ENCODE assay signal across 9 mouse cellular contexts in genomic region chr17:43567593-43567991, GRCm38 (mm10). TPM values are rescaled to one million over a fixed set of nuclear protein-coding genes. Genes with fewer than 3 reads are reported as not detected.
DNase-seq lines count a peak whose midpoint lies in the region; ATAC-seq lines count a peak whose summit lies in the region.
"Had no signal": no experiment of that assay in that cellular context is flagged by ENCODE, and none has a peak within 500 bp of the region (broad histone marks: within the 10 kb centered on the region; RNA-seq: fewer than 3 reads in every experiment).

No protein-coding gene starts in this region.

- no peaks in the 10 kb centered on the region for H3K36me3 ChIP-seq in heart, embryonic 15.5 days
- H3K36me3 ChIP-seq in forebrain, embryonic 16.5 days (ENCODE audit: control insufficient read depth, insufficient read depth) = no peaks in the 10 kb centered on the region
- no peaks in the 10 kb centered on the region for H3K36me3 ChIP-seq in liver, embryonic 16.5 days (ENCODE audit: control insufficient read depth, insufficient read depth)

- no peaks in the 10 kb centered on the region for H3K27me3 ChIP-seq in heart, embryonic 15.5 days
- no peaks in the 10 kb centered on the region for H3K27me3 ChIP-seq in forebrain, embryonic 16.5 days (replicated peaks; ENCODE audit: control insufficient read depth, insufficient read depth, low read length)
- H3K27me3 ChIP-seq in liver, embryonic 16.5 days (ENCODE audit: control insufficient read depth, insufficient read depth, low read depth, low read length) = no peaks in the 10 kb centered on the region

- intact Hi-C loops in heart, postnatal 10 days (cut with DNase I) = no loop called here

- DNase-seq in heart, postnatal 10 days = no peak
- DNase-seq in NIH3T3 (ENCODE audit: low read depth) = peak; percentile 49
- DNase-seq in cerebellum, adult 8-10 months = no peak
- DNase-seq in spleen, postnatal 4 days (ENCODE audit: low spot score in 2 of 2) = no peak
- DNase-seq in spleen, postnatal 36 days (ENCODE audit: low spot score in 2 of 2) = no peak

- H3K9ac ChIP-seq in heart, embryonic 15.5 days = peak overlapping the region; percentile 59; the same call in 1 of the 2 replicates
- H3K9ac ChIP-seq in forebrain, embryonic 16.5 days (replicated peaks; ENCODE audit: low read depth, low read length) = peak overlapping the region; percentile 56; the same call in 1 of the 2 replicates
- H3K9ac ChIP-seq in liver, embryonic 16.5 days (ENCODE audit: low read depth, low read length) = no peak overlapping the region

- no peak overlapping the region for H3K27ac ChIP-seq in heart, embryonic 15.5 days
- no peak overlapping the region for H3K27ac ChIP-seq in forebrain, embryonic 16.5 days (ENCODE audit: low read length)
- no peak overlapping the region for H3K27ac ChIP-seq in liver, embryonic 16.5 days (ENCODE audit: low read length)

- 19% methylated on average over 12 of the region's 12 CpGs for WGBS in heart, embryonic 15.5 days
- 4% methylated on average over 12 of the region's 12 CpGs for WGBS in forebrain, embryonic 16.5 days
- 23% methylated on average over 12 of the region's 12 CpGs for WGBS in liver, embryonic 16.5 days (ENCODE audit: insufficient replicate concordance)

- H3K4me1 ChIP-seq in heart, embryonic 15.5 days (replicated peaks) = peaks cover 10% of the 10 kb centered on the region
- peaks cover 10% of the 10 kb centered on the region; the same call in 1 of the 2 replicates for H3K4me1 ChIP-seq in forebrain, embryonic 16.5 days (replicated peaks; ENCODE audit: control insufficient read depth, insufficient read depth, low read length)
- no peaks in the 10 kb centered on the region for H3K4me1 ChIP-seq in liver, embryonic 16.5 days (ENCODE audit: control insufficient read depth, low read depth, low read length)

- H3K4me3 ChIP-seq in heart, embryonic 15.5 days = peak overlapping the region; percentile 58
- H3K4me3 ChIP-seq in forebrain, embryonic 16.5 days (replicated peaks; ENCODE audit: low read length) = peak overlapping the region; percentile 50
- no peak overlapping the region for H3K4me3 ChIP-seq in liver, embryonic 16.5 days (ENCODE audit: low read depth, low read length)

- no peaks in the 10 kb centered on the region for H3K9me3 ChIP-seq in heart, embryonic 15.5 days (replicated peaks)
- H3K9me3 ChIP-seq in forebrain, embryonic 16.5 days (ENCODE audit: control insufficient read depth, low read length) = no peaks in the 10 kb centered on the region
- no peaks in the 10 kb centered on the region for H3K9me3 ChIP-seq in liver, embryonic 16.5 days (replicated peaks; ENCODE audit: control insufficient read depth, low read length)

- peak overlapping the region; percentile 91 for H3K4me2 ChIP-seq in heart, embryonic 15.5 days
- H3K4me2 ChIP-seq in forebrain, embryonic 16.5 days (ENCODE audit: low read length) = peak overlapping the region; percentile 89
- H3K4me2 ChIP-seq in liver, embryonic 16.5 days (ENCODE audit: low read depth, low read length) = peak overlapping the region; percentile 41

- ATAC-seq in heart, embryonic 15.5 days (replicated peaks; ENCODE audit: insufficient number of reproducible peaks, insufficient read depth, low FRiP score, low read depth) = no peak
- peak; percentile 57 for ATAC-seq in forebrain, embryonic 16.5 days
- no peak; the same call in 1 of the 2 replicates for ATAC-seq in liver, embryonic 16.5 days (ENCODE audit: low read depth)

RNA-seq across cellular contexts. Expression of gene Pla2g7, which starts 0.3 kb away (rescaled TPM):
- polyA plus RNA-seq in heart, embryonic 15.5 days (2015; fragmentation: Nextera tagmentation; extraction: Ambion mirVana) = 12.5 and 16.2 TPM in 2 replicates
- 1 to 10 TPM; 2.9 to 9.4 TPM for total RNA-seq in heart, postnatal 10 days (2021)
- 8.9 and 11.6 TPM in 2 replicates for polyA plus RNA-seq in forebrain, embryonic 16.5 days (2015; fragmentation: Nextera tagmentation; extraction: Ambion mirVana)
- polyA plus RNA-seq in liver, embryonic 16.5 days (2015; fragmentation: Nextera tagmentation; extraction: Ambion mirVana) = 33.6 and 35.9 TPM in 2 replicates

RNA-seq across cellular contexts. Expression of gene Ankrd66, which starts 24.2 kb away (rescaled TPM):
- polyA plus RNA-seq in heart, embryonic 15.5 days (2015; fragmentation: Nextera tagmentation; extraction: Ambion mirVana) = not detected in 2 replicates
- not detected for total RNA-seq in heart, postnatal 10 days (2021)
- 0.48 and 0.68 TPM in 2 replicates for polyA plus RNA-seq in forebrain, embryonic 16.5 days (2015; fragmentation: Nextera tagmentation; extraction: Ambion mirVana)
- not detected in 2 replicates for polyA plus RNA-seq in liver, embryonic 16.5 days (2015; fragmentation: Nextera tagmentation; extraction: Ambion mirVana)
- total RNA-seq: common myeloid progenitor, adult 5-6 weeks had no signal

Comparison
In these comparisons a context has a peak if more than half of its experiments do, and no peak if none do; other contexts are left out.
1. H3K4me2 ChIP-seq: peak in every context shown above with its lines; median percentile 91 in heart, embryonic 15.5 days; 89 in forebrain, embryonic 16.5 days; 41 in liver, embryonic 16.5 days.